Mouse (Mus musculus) G1E (cell line): ENCODE measurements around the gene Nell2.

Source experiments
- CTCF ChIP-seq: IDR thresholded peaks from 2 replicates; pipeline ENCODE4 v1.5.1; 2012; ENCODE audit warnings: low read depth, low read length, inconsistent platforms, mixed read lengths
- GATA1 ChIP-seq: IDR thresholded peaks from 2 replicates; pipeline ENCODE4 v1.6.1; 2012; ENCODE audit warnings: borderline replicate concordance, low read length, inconsistent platforms, mixed read lengths

DNA sequence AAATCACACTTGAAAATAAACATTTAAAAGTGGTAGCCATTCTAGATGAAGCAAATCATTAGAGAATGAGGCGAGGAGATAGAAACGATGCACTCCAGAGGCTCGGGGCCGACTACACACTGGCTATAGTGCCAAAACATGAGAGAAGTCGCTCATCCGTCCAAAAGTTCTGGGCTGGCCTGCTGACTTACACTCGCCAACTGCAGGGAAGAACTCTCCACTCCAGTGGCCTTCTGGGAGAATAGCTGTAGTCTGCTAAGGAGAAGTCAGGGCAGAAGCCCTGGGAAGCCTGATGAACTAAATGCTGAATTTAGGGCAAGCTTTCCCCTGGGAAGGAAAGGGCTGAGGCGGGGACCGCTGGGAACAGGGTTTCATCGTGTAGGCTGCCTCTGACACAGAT, 231.8 kb downstream of the Nell2 start:
- TF ChIP-seq CTCF (no peak), GATA1 (no peak)
